ENCODE assay signal across 24 mouse cellular contexts in genomic region chr11:31394026-31394425, GRCm38 (mm10). TPM values are rescaled to one million over a fixed set of nuclear protein-coding genes. Genes with fewer than 3 reads are reported as not detected.
"Had no signal": no experiment of that assay in that cellular context is flagged by ENCODE, and none has a peak within 500 bp of the region (broad histone marks: within the 10 kb centered on the region; RNA-seq: fewer than 3 reads in every experiment).

No protein-coding gene starts in this region.

- H3K36me3 ChIP-seq: embryonic facial prominence, embryonic 10.5 days; embryonic facial prominence, embryonic 12.5 days; embryonic facial prominence, embryonic 13.5 days; embryonic facial prominence, embryonic 15.5 days; forebrain, embryonic 10.5 days; forebrain, embryonic 12.5 days; forebrain, embryonic 15.5 days; heart, embryonic 10.5 days had no signal

- H3K9me3 ChIP-seq: embryonic facial prominence, embryonic 10.5 days; embryonic facial prominence, embryonic 12.5 days; embryonic facial prominence, embryonic 13.5 days; embryonic facial prominence, embryonic 15.5 days; forebrain, embryonic 10.5 days; forebrain, embryonic 12.5 days; forebrain, embryonic 13.5 days; forebrain, embryonic 15.5 days; heart, embryonic 10.5 days had no signal

- DNase-seq: cerebellum, adult 9-11 months; cerebellum, postnatal 10 days; cerebellum, postnatal 14 days; cerebellum, postnatal 25 days; cerebellum, postnatal 36 days; embryo, embryonic 11 days; forebrain, postnatal 0 days; gastrocnemius, adult 2 months; gastrocnemius, postnatal 10 days; gastrocnemius, postnatal 14 days; gastrocnemius, postnatal 25 days; gastrocnemius, postnatal 36 days; heart, adult 18-20 months; heart, adult 2 months had no signal

- H3K27me3 ChIP-seq: embryonic facial prominence, embryonic 12.5 days; embryonic facial prominence, embryonic 15.5 days; forebrain, embryonic 12.5 days; forebrain, embryonic 13.5 days; forebrain, embryonic 15.5 days had no signal

- H3K27ac ChIP-seq: embryonic facial prominence, embryonic 10.5 days; embryonic facial prominence, embryonic 12.5 days; embryonic facial prominence, embryonic 13.5 days; embryonic facial prominence, embryonic 15.5 days; forebrain, embryonic 10.5 days; forebrain, embryonic 12.5 days; forebrain, embryonic 13.5 days; forebrain, embryonic 15.5 days; gastrocnemius, adult 2 months; heart, adult 2 months; heart, embryonic 10.5 days had no signal

- H3K9ac ChIP-seq: embryonic facial prominence, embryonic 12.5 days; embryonic facial prominence, embryonic 13.5 days; embryonic facial prominence, embryonic 15.5 days; forebrain, embryonic 12.5 days; forebrain, embryonic 13.5 days; forebrain, embryonic 15.5 days; forebrain, postnatal 0 days had no signal

- H3K4me1 ChIP-seq: embryonic facial prominence, embryonic 12.5 days; embryonic facial prominence, embryonic 15.5 days; forebrain, embryonic 10.5 days; forebrain, embryonic 12.5 days; forebrain, embryonic 13.5 days; forebrain, embryonic 15.5 days had no signal

- H3K4me3 ChIP-seq: embryonic facial prominence, embryonic 10.5 days; embryonic facial prominence, embryonic 12.5 days; embryonic facial prominence, embryonic 13.5 days; embryonic facial prominence, embryonic 15.5 days; erythroblast, embryonic 14.5 days; forebrain, embryonic 10.5 days; forebrain, embryonic 12.5 days; forebrain, embryonic 13.5 days; forebrain, embryonic 15.5 days; gastrocnemius, adult 2 months; heart, adult 2 months; heart, embryonic 10.5 days had no signal

RNA-seq across cellular contexts. Expression of gene Stc2, which starts 24.2 kb away (rescaled TPM):
- polyA plus RNA-seq: erythroblast, embryonic 14.5 days had no signal
